Mouse (Mus musculus) G1E (cell line): ENCODE results near the gene Rnd1.

Source experiments
- CTCF ChIP-seq: IDR thresholded peaks from 2 replicates; pipeline ENCODE4 v1.5.1; 2012; ENCODE audit warnings: low read depth, low read length, inconsistent platforms, mixed read lengths
- GATA1 ChIP-seq: IDR thresholded peaks from 2 replicates; pipeline ENCODE4 v1.6.1; 2012; ENCODE audit warnings: borderline replicate concordance, low read length, inconsistent platforms, mixed read lengths
- GATA2 ChIP-seq: IDR thresholded peaks from 2 replicates; pipeline ENCODE4 v1.6.1; 2012; ENCODE audit warnings: low read depth, low read length, inconsistent platforms, borderline replicate concordance
- TAL1 ChIP-seq: conservative IDR thresholded peaks from 2 replicates; pipeline ENCODE4 v1.6.1; 2012; ENCODE audit warnings: low read depth, low read length, inconsistent platforms, mixed read lengths

DNA sequence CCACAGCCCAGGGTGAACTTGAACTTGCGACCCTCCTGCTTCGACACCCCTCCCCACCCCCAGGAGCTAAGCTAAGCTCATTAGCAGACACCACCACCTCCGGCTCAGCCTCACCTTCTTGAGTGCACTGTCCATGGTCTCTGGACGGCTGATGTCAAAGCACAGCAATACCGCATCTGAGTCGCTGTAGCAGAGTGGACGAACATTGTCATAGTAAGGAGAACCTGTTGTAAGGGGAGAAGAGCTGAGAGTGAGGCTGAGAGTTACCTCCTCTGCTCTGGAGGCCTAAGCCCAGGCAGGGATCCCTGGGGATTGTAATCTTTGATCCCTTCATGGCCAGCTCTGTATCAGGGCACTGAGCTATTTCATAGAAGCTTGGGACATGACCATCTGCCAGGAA, 3.5 kb downstream of the Rnd1 start:
- TF ChIP-seq TAL1 (no peak), GATA1 (no peak), CTCF (no peak), GATA2 (no peak)
